Mouse (Mus musculus): ENCODE measurements around the gene Ms4a18. TPM values are rescaled to one million over a fixed set of nuclear protein-coding genes. Genes with fewer than 3 reads are reported as not detected.
A peak's percentile ranks its signal among the peaks of the same experiment; 100 is the strongest.
"Not testable (repeated sequence)": the region's sequence is repeated elsewhere in the genome, so short reads cannot be mapped to it uniquely, and the experiment has no call there.

Gene Ms4a18
- total RNA-seq (2021) = not detected
- long read RNA-seq, experiment 1 = 0 reads
- long read RNA-seq, experiment 2 = 0 reads

GRCm38 (mm10) chr19:11017891-11018290 is at the start of gene Ms4a18:
TSS of gene Ms4a18 (minus strand) at chr19:11018031.
- peak in 1 of 2 experiments; percentile 3 for DNase-seq (ENCODE audit: low spot score in 2 of 2)

DNA sequence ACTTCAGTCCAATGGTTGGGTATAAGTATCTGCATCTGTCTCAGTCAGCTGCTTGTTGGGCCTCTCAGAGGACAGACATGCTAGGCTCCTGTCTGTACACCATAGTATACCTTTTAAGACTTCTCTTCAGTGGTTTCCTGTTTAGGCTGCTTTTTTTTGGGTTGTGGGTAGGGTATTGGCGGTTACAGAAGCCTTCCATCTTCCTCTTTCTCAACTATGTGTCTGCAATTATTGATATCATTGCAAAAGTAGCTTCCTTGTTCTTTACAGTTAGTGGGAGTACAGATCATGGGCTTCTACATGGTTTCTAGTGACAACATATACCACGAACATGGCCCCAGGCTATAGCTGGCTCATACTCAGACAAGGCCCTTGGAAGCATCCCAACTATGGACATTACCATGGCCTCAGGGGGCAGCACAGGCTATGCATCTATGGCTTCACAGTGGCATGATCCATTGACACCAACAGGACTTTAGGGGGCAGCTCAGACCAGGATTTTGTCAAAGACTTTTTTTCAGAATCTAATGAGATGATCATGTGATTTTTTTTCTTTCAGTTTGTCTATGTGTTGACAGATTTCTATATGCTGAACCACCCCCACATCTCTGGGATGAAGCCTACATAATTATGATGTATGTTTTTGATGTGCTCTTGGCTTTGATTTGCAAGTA is 47.5 kb upstream of the Ms4a18 start:
- DNase-seq (ENCODE audit: low spot score in 2 of 2) = no peak

DNA sequence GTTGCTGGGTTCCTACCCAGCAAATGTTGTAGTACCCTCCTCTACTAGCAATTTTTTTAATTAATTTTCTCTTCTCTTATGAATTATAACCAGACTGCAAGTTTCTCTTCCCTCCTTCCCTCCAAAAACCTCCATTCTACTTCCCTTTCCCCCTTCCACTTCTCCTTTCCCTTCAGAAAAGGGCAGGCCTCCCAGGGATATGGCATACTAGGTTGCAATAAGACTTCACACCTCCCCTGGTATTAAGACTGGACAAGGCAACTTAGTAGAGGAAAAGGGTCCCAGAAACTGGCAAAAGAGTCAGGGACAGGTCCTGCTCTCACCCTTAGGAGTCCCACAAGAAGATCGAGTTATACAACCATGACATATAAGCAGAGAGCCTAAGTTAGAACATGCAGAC is 43.1 kb upstream of the Ms4a18 start:
- no peak for DNase-seq (ENCODE audit: low spot score in 2 of 2)

DNA sequence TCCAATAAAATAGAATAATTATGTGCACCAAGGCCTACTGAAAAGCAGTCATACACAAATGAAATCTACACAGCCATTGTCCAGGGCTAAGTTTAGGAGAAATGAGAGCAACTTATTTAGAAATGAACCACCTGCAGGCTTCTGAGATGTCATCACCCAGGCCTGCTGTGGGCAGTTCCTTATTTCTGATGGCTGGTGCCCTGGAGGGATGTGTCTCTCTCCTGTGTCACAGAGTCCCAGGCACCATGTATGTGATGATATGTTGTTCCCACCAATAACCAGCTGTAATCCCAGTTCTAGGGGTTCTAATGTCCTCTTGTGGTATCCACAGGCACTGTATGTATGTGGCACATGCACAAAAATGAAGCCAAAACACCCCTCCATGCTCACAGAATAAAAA is 42.1 kb upstream of the Ms4a18 start:
- no peak for DNase-seq (ENCODE audit: low spot score in 2 of 2)

- not testable (repeated sequence) for DNase-seq (ENCODE audit: low spot score in 2 of 2)
These were observed 37.9 kb upstream of the Ms4a18 start for GRCm38 (mm10) chr19:11055700-11056099.

DNA sequence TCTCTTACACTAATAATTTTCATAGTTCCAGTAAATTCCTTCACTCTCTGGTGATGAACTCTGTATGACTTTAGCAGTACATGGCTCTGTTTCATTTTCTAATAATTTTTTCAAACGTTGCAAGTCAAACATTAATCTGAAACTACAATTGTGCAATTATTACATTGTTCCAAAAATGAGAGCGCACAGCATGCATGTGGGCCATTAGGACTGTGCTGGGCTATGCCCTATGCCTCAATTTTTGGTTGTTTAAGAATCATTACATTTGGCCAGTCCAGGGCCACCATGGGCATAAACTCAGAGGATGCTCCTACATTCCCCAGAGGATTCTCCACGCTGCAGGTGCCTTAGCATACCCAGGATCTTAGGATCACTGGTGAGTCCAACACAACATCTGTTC is 35.4 kb upstream of the Ms4a18 start:
- no peak for DNase-seq (ENCODE audit: low spot score in 2 of 2)

DNA sequence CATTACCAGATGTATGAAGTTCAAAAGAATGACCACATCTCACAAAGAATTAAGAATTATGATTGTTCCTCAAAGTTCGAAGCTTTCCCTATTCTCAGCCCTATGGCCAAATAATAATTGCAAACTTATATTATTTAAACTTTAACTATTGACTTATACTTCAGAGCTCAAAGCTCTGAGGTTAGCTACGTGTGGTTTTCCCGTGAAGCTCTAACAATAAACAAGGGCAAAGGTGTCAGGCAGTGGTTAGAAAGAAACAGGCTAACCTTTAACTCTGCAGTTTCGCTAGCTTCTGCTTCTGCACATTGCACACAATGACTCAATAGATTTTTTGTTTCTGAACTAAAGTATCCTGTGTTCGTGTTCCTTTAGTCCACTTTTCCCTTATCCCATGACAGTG is 35.0 kb upstream of the Ms4a18 start:
- no peak for DNase-seq (ENCODE audit: low spot score in 2 of 2)

DNA sequence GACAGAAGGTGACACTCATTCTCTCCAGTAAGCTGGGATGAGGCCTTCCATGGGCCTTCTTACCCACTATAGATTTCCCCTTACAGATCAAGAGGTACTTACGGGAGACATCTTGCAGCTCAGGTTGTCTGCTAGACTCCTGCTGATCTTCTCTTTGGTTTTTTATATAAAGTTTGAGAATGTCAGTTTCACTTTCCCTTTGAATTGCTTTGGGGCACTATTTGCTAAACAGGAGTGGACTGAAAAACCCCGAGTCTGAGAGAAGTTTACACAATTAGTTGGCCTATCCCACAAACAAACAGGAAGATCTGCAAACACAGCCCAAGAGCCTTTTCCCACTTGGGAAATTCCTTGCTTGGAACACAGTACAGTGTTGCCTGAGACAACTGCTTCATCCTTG is 32.5 kb upstream of the Ms4a18 start:
- no peak for DNase-seq (ENCODE audit: low spot score in 2 of 2)

GRCm38 (mm10) chr19:11049426-11049825 is 31.6 kb upstream of the Ms4a18 start:
- DNase-seq (ENCODE audit: low spot score in 2 of 2) = no peak

DNA sequence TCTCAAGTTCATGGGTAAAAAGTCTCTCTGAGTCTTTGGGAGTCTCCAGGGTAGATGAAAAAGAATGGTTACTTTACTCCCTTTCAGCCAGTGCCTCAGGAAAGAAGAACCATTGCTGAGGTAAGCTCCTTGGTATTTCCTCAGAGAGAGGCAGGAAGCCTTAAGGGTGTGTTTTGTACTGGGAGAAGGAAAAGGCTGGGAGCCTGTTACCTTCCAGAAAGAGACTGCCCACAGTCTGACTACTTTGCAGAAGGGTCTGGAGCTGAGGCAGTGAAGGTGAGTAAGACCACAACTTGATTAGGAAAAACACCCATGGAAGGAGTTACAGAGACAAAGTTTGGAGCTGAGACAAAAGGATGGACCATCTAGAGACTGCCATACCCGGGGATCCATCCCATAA is 30.7 kb upstream of the Ms4a18 start:
- no peak for DNase-seq (ENCODE audit: low spot score in 2 of 2)

- DNase-seq (ENCODE audit: low spot score in 2 of 2) = no peak
These were observed 30.2 kb upstream of the Ms4a18 start for GRCm38 (mm10) chr19:11048009-11048408.

DNA sequence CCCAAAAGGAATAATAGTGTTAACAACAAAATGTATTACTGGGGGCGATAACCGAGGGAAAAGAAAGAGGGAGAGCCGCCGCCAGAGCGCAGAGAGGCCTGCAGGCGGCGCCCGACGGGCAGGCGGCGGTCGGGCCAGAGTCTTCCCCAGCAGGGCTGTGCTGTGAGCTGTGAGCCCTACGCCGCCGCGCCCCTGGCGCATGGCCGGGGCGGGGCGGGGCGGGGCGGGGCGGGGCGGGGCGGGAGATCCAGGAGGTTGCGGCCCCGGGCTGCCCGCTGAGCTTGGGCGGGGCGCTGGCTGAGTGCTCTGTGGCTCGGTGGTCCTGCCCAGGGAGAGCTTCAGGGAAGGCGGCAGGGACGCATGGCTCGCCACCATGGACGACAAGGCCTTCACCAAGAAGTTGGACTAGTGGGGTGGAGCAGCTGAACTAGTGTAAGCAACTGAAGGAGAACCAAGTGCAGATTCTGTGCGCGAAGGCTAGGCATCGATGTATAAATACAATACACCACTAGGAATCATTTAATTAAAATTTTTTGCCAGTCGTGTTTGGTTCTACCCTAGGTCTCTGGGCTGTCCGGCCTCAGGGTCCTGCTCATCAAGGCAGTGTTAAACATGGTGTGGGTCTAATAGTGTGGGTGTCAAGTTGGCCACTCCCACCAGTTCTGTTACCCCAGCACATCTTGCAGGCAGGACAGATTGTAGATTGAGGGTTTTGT is 27.3 kb upstream of the Ms4a18 start:
- DNase-seq (ENCODE audit: low spot score in 2 of 2) = peak; percentile 43 to 64

DNA sequence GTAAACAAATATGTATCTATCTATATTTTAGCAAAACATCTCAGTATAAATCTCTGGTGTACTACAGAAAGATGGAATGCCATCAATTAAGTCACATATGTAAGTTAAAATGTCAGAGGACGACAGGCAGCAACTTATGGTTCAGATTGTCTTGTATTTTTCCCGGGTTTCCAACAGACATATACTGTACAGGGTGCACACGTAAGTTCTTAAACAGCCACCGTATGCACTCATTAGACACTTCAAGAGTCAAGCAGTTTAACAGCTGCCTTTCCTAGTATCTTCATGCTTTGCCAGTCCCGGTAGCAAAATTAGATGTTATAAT is 26.8 kb upstream of the Ms4a18 start:
- DNase-seq (ENCODE audit: low spot score in 2 of 2) = no peak

GRCm38 (mm10) chr19:11037570-11037969 is 19.7 kb upstream of the Ms4a18 start:
- DNase-seq (ENCODE audit: low spot score in 2 of 2) = no peak

DNA sequence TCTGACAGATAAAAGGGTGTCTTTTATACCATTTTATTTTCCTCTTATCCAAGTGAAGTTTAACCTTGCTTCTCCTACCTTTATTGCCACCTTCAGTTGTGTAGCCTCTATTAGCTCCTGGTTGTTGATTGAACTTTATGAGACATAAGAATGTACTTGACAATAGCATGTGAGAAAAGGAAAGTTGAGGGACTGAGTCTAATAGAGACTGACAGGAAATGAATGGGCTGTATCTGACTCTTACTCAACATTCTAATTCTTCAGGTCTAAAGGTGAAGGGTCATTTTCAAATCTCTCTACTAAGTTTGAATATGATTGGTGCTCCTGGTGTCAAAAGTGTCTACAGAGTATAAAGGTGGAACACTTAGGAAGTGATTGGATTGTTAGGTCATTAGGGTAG is 4.6 kb upstream of the Ms4a18 start:
- DNase-seq (ENCODE audit: low spot score in 2 of 2) = no peak

- DNase-seq (ENCODE audit: low spot score in 2 of 2) = peak in 1 of 2 experiments; percentile 10
These were observed 580 bp downstream of the Ms4a18 start for GRCm38 (mm10) chr19:11017251-11017650.

GRCm38 (mm10) chr19:11015998-11016397 is 1.8 kb downstream of the Ms4a18 start:
- peak in 1 of 2 experiments; percentile 2 for DNase-seq (ENCODE audit: low spot score in 2 of 2)

GRCm38 (mm10) chr19:11015468-11015867 is 2.4 kb downstream of the Ms4a18 start:
- DNase-seq (ENCODE audit: low spot score in 2 of 2) = no peak

DNA sequence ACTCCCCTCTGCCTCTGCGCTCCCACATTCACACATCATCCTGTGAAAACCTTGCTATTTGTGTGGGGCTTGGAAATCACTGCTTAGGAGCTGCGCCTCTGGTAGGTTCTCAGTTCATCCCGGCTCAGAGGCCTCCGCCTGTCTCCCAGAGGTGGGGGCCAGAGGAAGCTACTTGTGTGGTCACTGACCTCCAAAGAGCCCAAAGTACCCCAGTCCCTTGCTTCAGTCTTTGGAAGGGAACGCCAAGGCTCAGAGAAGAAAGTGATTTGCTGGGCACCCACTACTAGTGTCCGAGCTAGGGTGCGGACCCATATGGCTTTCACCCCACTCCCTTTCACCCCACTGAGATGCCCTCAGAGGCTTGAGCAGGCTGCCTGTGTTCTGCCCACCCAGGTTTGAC is 24.7 kb downstream of the Ms4a18 start, which contains the start of gene Ms4a15:
Gene Ms4a15 (minus strand): TSS at position 101 of the 400 bp plus-strand sequence.
- no peak for DNase-seq (ENCODE audit: low spot score in 2 of 2)

- DNase-seq (ENCODE audit: low spot score in 2 of 2) = no peak
These were observed 25.9 kb downstream of the Ms4a18 start for GRCm38 (mm10) chr19:10991911-10992310.

GRCm38 (mm10) chr19:10990751-10991150 is 27.1 kb downstream of the Ms4a18 start:
- DNase-seq (ENCODE audit: low spot score in 2 of 2) = no peak

GRCm38 (mm10) chr19:10988563-10988962 is 29.3 kb downstream of the Ms4a18 start:
- no peak for DNase-seq (ENCODE audit: low spot score in 2 of 2)

GRCm38 (mm10) chr19:10985889-10986288 is 31.9 kb downstream of the Ms4a18 start:
- no peak for DNase-seq (ENCODE audit: low spot score in 2 of 2)

Measured in gastrocnemius, postnatal 4 days (tissue).